Mouse (Mus musculus): ENCODE measurements at regions not wholly inside any gene's neighbourhood (a gene's known extent, or its start where the extent isn't known, plus 50 kb on each side); places are given as distances from the start of the nearest gene placed in this dataset.
A peak's percentile ranks its signal among the peaks of the same experiment; 100 is the strongest.

GRCm38 (mm10) chr13:32541611-32542010, 203.1 kb upstream of the Gmds start:
- DNase-seq (ENCODE audit: low read depth, low spot score), result no peak

DNA sequence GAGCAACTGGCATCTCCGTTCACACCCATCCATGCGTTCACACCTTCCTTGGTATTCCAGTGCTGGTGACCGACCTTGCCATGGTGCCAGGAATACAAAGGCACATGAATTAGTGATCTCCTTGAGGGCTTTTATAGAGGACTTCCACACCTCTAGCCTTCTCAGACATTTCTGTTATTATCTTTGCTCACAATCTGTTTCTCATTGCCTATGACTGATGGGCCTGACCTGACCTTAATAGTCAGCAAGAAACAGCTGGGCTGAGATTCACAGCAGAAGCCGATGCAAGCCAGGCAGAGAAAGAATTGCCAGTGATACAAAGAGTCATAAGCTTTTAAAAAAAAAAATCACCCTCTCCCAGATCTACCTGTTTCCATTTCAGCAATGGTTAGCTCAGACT, 197.7 kb upstream of the Gmds start:
- no peak for DNase-seq (ENCODE audit: low read depth, low spot score)

- DNase-seq (ENCODE audit: low read depth, low spot score), result no peak
Observed at GRCm38 (mm10) chr13:32535602-32536001, 197.1 kb upstream of the Gmds start.

- no peak for DNase-seq (ENCODE audit: low read depth, low spot score)
Observed at GRCm38 (mm10) chr13:32530926-32531512, 192.5 kb upstream of the Gmds start.

DNA sequence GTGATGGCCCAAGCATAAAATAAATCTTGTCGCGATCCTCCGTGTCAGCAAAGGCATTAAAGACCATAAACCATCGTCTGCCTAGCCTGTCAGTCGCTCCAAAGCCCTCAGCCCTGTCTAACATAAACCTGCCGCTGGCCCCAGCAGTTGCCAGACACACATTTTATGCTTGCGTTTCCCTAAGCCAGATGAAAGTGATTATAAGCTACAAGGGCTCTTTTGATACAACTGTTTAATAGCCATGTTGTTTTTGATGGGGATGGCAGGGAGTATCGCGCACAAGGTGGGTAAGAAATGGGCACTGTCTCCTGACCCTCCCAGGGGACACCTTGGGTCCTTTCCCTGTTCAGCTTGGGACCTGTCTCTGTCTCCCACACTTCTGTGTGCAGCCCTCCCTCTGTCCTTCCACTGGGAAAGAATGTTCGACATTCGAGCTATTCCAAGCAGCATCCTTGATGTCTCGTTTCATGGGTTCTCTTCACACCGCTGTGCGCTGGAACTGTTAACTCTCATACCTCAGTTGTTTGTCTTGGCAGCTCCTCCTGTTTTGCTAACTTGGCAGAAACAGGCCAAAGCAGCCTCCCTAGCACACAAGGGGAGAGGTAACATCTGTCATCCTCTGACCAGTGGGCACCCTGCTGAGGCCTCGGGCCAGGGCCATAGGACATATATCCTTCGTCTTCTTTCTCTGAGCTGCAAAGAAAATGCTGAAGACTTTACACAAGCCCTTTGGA, 180.2 kb upstream of the Gmds start:
- no peak for DNase-seq (ENCODE audit: low read depth, low spot score)

- DNase-seq (ENCODE audit: low read depth, low spot score), result no peak
Observed at GRCm38 (mm10) chr13:32517514-32517913, 179.0 kb upstream of the Gmds start.

GRCm38 (mm10) chr13:32509231-32510023, 170.9 kb upstream of the Gmds start:
- DNase-seq (ENCODE audit: low read depth, low spot score), result no peak

DNA sequence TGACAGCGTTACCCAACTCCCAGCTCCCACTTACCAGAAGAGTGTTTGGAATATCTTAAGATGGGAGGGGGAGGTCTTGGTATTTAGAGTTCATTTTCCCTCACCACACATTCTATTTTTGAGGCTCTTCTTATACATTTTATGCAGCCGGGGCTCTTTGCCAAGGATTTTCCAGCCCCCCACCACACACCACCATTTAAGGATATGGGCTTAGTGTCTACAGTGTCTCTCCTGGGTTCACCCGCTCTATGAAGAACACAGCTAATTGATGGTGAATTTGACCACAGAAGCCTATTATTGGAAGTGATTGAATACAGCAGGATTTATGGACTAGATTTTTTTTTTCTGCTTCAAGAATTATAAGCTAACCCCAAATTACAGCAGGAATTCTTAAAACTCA, 169.9 kb upstream of the Gmds start:
- no peak for DNase-seq (ENCODE audit: low read depth, low spot score)

DNA sequence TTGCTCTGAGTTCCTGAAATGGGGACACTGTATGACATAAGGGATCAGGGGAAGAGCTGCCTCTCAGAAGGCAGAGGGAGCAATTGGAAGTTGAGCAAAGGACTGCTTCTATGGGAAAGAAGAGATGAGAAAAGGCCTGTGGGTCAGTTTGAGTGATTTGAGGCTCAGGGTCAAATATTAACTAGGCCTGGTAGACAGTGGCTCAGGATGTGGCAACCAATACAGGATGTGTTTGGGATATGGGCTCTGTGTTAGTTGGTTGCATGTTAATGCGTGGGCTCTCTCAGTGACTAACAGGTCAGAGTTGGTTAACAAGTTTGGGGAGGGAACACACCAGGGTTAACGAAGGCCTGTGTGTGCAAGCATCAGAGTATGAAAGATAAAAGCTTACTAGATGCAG, 169.3 kb upstream of the Gmds start:
- DNase-seq (ENCODE audit: low read depth, low spot score), result no peak

- no peak for DNase-seq (ENCODE audit: low read depth, low spot score)
Observed at GRCm38 (mm10) chr13:32498205-32498790, 159.8 kb upstream of the Gmds start.

DNA sequence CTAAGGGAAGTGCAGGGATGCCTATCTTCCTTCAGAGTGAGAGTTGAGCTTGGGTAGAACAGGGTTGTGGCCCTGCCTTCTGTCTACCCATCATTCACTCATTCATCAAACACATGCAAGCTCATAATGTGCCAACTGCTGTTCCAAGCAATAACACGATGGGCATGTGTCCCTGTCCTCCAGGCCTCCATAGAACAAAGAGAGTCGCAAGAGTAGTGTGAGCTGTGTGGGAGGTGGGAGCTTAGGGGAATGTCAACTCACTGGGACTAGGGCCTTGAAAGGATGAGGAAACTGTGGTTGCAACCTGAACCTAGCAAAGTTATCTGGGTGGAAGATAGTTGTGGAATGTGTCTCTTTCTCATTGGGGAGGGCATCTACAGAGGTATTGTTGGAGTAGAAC, 157.7 kb upstream of the Gmds start:
- DNase-seq (ENCODE audit: low read depth, low spot score), result no peak

- DNase-seq (ENCODE audit: low read depth, low spot score), result no peak
Observed at GRCm38 (mm10) chr13:32495063-32495462, 156.5 kb upstream of the Gmds start.

DNA sequence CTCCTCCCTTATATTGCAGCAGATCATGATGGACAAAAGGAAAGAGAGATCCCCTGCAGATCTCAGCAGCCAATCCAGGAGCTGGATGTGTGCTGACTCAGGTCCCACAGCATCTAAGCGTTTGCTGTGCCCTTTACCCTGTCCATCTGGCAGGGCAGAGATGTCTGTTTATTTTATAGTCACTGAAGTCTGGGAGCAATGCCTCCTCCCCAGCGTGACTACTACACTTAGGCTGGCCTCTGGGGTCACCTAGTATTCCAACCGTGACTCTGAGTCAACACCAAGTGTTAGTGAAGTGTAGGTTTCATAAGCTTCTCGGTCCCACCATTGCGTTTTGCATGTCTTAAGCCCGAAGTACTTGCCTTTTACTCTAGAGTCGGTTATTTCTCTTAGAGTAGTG, 155.3 kb upstream of the Gmds start:
- DNase-seq (ENCODE audit: low read depth, low spot score), result no peak

DNA sequence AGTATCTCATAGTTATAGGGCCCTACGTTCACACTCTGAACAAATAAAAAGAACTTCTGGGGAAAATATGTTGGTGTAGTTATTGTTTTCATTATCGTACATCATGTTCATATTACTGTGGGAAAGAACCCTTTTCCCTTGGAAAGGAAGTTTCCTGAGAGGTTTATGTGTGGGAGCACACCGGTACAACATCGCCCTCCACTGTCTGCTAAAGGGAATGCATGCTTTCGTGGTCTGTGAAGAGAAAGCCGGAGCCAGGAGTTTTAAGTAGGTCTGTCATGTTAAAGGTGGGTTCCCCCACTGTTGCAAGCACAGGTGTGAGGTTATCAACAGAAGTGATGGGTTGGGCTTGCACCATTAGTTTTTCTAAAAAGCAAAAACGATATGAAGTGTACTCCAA, 154.8 kb upstream of the Gmds start:
- DNase-seq (ENCODE audit: low read depth, low spot score), result peak; percentile 42

GRCm38 (mm10) chr13:32492566-32492965, 154.0 kb upstream of the Gmds start:
- DNase-seq (ENCODE audit: low read depth, low spot score), result no peak

- no peak for DNase-seq (ENCODE audit: low read depth, low spot score)
Observed at GRCm38 (mm10) chr13:32481444-32482058, 143.0 kb upstream of the Gmds start.

- DNase-seq (ENCODE audit: low read depth, low spot score), result no peak
Observed at GRCm38 (mm10) chr13:32480029-32480428, 141.5 kb upstream of the Gmds start.

DNA sequence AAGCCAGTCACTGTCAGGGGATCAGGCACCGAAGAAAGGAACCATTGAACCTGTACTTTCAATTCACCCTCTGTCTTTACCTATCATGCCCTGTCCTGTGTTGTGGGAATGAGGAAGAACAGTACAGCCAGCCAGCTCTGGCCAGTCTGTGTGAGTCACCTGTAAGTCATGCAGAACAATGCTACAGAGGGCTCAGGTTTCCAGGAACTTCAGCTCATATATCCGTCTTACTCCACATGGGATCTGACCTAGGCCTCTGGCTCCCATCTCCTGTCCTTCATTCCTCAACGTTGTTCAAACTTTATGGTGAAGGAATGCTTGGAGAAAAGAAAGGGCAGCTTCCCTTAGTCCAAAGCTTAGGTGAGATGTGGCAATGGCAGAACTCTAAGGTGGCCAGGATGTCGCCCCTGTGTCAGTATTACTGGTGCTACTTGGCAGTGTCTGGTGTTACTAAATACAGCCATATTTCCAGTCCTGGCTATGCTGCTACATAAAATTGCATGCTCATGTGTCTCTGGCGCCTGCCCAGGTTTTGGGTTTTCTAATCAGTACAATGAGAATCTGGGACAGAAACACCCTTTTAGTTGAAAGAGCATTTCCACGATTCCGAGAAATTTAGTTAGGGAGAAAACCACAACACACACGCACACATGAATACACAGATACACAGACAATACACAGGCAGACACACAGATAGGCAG, 140.7 kb upstream of the Gmds start:
- DNase-seq (ENCODE audit: low read depth, low spot score), result no peak

DNA sequence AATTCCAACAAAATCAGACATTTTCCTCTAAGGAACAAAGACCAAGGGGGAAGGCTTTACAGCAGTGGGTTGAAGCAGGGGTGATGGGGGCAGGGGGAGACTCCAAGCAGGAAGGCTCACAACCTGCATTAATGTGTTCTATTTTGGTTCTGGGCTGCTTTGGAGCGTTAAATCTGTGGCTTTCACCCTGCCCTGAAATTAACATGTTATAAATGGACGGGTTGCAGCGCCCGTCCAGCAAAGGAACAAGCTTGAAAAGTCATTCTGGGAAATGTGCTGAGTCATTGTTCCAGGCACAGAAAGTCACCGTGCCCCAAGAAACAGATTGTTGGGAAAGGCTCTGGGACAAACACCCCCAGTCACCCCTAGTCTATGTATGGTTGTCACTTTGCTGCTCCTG, 127.2 kb upstream of the Gmds start:
- DNase-seq (ENCODE audit: low read depth, low spot score), result peak; percentile 52

- DNase-seq (ENCODE audit: low read depth, low spot score), result peak; percentile 7
Observed at GRCm38 (mm10) chr13:32465041-32465682, 126.6 kb upstream of the Gmds start.
